Mouse (Mus musculus) kidney, postnatal 25 days (tissue): Measurements from ENCODE around the gene Foxc1.
A peak's percentile ranks its signal among the peaks of the same experiment; 100 is the strongest.

ENCODE experiments used
- DNase-seq, 2 experiments: peaks; one replicate each; pipeline ENCODE4 v3.0.0; 2021; ENCODE audit warnings: mixed read lengths in 2 of 2

Gene Foxc1

DNA sequence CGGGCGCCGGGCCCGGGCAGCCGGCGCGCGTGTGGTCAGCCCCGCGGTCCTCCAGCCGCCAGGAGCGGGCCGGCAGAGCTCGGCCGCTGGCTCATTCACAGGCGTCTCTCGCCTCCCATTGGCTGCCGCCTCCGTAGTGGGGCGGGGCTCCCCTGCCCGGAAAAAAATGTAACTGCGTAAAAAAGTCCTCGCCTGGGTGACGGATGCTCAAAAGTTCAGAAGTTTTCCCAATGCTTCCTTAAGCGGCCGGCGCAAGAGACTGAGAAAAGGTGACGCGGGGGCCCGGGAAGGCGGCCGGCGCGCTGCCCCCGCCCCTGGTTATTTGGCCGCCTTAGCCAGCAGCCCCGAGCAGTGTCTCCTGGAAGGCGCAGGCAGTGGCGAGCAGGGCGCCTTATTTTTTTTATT, at the start of gene Foxc1:
Gene Foxc1, plus strand, starts transcription at position 206 of the 405 bp plus-strand sequence.
- peak; percentile 90 to 95 for DNase-seq

DNA sequence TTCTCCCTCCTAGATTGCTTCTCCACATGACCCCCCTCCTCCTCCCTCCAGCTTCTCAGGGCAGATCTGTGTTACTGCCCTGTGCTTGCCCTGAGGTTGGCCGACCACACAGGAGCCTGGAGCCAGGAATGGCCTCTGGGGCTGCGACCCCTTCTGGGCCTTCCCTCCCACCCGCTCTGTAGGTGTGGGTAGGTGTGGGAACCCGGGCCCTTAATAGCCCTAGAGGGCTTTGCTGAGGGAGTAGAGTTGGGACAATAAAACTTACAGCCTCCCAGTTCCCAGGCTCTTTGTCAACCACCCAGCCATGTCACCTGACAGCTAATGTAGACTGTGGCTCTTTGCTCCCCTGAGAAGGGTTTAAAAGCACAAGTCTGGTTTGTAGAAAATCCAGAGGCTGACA, 46.0 kb upstream of the Foxc1 start:
- DNase-seq = no peak

DNA sequence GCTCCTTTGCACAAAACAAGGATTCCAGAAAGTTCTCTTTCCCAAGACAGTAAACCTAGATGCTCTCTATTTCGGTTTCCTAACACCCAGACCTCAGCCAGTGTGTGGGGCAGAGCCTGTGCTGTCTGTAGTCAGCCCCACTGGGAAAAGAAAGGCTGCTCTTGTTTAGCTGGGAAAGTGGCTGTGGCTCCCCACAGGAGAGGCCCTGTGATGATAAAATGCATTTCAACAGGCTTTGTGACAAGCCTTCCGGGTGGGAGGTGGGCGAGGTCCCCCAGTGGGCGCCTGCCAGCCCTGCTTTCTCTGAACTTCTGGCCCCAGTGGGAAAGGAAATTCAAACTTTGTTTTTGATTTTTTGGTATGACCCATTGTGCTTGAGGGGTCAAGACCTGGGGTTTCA, 45.4 kb upstream of the Foxc1 start:
- no peak for DNase-seq

DNA sequence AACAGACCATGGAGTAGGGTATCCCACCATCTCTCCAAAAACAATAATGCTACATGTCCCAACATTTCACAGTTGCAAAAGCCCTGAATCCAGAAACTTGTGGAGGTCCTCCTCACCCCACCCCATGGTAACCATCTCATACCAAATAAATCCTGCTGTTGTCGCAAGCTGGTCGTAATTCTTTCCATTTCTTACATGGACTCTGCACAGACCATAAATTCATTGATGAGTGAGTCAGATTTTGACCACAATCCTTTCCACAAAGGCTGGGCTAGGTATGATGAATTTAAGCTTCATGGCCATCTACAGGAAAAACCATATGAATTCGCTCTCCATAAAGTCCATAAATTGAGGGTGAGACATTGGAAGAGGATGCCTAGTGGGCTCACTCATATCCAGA, 42.0 kb upstream of the Foxc1 start:
- DNase-seq = no peak

DNA sequence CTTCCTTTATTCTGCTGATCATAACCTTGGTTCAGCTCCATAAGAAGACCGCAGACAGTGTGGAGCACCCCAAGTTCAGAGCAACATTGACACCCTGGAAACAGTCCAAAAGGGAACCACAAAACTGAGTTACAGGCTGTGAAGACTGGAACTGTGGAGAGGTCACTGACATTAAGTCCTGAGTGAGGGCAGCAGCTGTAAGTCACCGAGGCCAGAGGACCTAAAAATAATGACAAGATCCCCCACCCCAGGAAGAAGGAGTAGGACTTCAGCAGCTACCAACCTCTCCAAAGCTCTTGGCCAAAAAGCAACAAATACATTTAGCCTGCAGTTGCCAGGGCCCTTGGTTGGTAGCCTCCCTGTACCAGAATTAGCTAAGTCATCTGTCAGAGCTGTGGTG, 40.9 kb upstream of the Foxc1 start:
- DNase-seq = no peak

DNA sequence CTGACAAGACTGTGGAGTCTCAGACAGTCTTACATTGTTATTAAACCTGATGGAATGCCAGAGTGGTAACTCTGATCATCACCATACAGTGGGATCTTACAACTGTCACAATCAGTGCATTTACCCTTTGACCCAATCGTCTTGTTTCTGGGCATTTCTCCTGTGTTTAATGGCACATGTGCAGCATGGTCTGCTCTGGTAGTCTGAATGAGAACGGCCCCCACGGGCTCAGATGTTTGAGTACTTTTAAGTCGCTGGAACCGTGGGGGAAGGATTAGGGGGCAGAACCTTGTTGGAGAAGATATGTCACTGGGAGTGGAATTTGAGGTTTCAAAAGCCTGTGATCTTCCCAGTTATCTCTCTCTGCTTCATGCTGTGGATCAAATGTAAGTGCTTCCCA, 33.6 kb upstream of the Foxc1 start:
- no peak for DNase-seq

DNA sequence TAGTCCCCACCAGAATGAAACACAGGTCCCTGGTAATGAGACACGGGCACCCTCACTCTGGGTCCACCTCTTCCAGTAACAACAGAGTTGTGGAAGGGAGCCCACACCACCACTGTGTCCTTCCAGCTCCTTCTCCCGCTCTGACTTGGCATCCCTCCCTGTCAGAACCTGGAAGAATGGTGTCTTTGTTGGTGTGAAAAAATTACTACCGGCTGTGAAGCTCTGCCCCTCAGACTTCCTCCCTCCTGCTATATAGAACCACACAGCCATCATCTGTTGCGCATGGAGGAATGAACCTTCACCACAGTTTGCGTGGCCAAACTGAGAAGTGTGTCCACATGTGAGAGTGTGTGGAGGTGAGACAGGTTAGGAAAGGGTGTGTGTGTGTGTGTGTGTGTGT, 30.7 kb upstream of the Foxc1 start:
- no peak for DNase-seq

DNA sequence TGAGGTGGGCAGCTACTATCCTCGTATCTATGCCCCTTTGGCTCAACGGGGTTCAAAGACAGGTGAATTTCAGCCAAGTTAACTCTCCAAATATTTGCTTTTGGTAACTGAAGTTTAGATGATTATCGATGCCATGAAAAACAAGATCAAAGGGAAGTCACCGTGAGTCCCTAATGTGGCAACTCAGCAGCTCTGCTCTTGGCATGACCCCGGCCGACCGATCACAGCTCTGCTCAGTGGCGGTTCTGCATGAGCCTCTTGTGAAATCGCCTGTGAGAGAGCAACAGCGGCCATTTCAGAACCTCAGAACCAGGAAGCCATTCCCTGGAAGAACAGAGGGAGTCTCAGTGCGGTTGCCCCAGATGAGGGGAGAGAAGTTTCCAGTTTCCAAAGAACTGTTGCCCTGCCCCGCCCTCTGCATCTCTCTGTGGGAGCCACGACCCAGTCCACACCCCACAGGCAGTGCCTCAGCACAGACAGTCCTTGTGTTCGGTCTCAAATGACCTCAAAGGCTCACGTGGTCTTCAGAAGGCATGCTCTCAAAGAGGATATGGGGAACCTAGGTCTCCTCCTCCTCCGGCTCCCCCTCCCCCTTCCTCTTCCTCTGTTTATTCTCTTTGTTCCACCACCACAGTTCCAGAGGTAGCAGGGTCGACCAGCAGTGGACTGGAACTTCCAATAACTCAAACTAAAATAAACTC, 27.0 kb upstream of the Foxc1 start:
- no peak for DNase-seq

DNA sequence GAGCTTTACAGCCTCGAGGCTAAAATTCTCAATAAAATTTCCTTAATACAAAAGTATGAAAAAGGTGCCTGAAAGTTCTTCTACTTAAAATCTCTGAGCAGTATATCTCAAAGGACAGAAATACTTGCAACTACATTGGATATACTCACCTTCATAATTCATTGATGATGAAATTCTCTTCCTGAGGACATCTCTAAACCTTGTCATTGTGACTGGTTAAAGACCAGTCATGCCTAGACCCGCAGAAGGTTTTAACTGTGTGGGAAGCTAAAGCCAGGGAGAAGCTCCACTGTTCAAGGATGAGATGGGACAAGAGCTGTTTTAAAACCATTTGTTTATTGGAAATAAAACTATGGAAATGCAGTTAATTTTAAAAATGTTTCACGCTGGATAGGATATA, 26.1 kb upstream of the Foxc1 start:
- DNase-seq = no peak

DNA sequence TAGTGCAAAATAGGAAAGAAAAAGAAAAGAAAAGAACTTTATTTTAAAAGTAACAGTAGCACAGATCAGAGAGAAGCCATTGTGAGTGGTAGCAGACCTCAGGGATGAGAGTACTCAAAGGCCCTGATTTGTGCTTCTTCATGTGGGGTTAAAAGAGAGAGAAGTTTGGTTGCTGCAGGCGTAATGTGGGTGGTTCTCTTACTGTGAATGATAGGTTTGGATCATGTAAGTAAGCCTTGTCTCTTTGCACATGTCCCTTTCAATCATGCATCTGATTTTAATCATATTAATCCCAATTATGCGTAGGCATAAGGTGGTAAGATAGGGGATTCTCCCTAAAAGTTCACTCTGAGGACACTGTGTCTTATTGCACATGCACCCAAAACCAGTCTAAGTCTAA, 24.4 kb upstream of the Foxc1 start:
- no peak for DNase-seq

DNA sequence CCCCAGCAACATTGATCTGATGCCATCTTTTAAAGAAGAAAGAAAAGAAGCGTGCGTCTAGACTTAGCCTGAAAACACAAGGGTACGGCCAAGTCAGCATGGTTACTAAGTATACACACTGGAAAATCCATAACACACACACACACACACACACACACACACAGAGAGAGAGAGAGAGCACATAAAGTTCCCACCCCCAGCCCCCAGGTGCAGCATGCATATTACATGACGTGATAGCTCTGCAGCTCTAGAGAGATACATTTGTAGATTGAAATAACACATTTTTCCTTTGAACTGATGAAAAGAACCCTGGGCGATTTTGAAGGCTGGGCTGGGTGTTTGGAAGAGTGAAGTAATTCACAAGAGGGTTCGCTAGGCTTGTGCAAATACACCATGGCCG, 21.7 kb upstream of the Foxc1 start:
- no peak for DNase-seq

DNA sequence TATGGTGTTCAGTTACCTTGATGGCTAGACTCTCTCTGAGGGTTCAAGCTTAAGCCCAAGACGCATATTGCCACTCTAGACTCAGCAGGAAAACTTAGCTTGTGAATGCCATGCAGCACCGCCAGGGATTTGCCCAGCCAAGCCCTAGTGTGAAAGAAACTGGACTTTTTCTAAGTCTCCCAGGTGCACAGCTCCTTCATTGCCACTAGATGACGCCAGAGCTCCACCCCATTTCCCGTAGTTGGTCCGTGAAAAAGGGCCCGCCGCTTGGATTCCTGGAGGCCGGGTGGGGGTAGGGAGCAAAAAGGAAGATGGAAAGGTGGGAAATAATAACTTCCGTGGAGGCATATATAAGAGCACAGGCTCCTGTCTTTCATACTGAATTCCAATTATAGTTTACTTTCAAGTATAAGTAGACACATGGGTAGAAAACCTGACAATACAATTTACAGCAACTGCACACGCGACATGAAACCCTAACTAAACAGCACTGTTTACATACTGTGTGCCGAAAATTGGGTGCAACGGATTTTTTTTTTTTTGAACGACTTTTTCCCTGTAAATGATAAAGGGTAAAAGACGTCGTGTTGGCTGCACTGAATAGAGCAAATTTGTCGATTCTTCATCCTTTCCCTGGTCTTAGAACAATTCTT, 13.8 kb upstream of the Foxc1 start:
- DNase-seq = peak in 1 of 2 experiments; percentile 62

DNA sequence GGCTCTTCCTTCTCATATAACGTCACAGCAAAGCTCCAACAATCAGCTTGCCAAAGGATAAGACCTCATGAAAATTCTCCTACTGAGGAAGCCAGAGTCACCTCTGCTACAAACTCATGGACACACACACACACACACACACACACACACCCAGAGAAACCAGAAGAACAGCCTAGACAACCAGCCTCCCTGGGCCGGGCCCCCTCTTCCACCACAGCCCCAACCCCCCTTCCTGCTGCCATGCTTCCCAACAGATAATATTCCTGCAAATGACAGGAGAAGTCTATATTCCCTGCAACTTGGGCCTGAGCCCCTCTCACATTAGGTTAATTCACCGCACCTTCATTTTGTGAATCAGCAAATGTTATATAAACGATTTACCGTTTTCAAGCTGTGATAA, 13.3 kb upstream of the Foxc1 start:
- DNase-seq = no peak

DNA sequence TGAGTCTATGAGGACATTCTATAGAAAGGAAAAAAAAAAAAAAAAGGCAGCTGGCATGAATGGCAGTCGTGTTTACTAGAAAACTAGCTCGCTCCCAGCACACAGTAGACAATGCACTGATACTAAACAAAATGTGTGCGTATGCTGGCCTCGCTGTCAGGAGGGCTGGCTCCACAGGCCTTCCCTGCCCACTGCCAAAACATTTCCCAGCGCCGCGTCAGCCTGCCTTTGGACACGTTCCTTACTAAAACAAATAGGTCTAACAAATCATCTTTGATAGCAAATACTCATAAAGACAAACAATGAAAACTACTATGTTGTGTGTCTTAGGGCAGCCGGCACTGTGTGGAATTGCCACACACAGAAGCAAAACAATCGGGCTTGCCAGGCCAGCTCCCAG, 9.1 kb upstream of the Foxc1 start:
- no peak for DNase-seq

DNA sequence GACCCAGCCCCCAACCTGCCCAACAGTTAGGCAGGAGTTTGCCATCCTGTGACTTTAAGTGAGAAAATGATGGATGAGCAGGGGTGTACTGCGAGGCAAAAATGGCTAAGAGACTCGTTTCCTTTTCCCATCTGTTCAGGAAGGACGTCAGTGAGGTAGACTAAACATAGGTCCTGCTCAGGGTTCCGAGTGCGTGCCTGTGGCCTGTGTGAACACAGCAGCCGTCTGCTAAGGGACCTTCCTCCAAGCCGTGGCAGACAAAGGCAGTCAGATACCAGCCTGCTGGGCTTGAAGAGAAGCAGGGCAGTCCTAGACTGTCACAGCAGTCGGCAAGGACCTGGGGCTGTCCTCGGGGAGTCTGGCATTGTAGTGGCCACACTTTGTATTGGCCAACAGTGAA, 8.4 kb upstream of the Foxc1 start:
- no peak for DNase-seq

DNA sequence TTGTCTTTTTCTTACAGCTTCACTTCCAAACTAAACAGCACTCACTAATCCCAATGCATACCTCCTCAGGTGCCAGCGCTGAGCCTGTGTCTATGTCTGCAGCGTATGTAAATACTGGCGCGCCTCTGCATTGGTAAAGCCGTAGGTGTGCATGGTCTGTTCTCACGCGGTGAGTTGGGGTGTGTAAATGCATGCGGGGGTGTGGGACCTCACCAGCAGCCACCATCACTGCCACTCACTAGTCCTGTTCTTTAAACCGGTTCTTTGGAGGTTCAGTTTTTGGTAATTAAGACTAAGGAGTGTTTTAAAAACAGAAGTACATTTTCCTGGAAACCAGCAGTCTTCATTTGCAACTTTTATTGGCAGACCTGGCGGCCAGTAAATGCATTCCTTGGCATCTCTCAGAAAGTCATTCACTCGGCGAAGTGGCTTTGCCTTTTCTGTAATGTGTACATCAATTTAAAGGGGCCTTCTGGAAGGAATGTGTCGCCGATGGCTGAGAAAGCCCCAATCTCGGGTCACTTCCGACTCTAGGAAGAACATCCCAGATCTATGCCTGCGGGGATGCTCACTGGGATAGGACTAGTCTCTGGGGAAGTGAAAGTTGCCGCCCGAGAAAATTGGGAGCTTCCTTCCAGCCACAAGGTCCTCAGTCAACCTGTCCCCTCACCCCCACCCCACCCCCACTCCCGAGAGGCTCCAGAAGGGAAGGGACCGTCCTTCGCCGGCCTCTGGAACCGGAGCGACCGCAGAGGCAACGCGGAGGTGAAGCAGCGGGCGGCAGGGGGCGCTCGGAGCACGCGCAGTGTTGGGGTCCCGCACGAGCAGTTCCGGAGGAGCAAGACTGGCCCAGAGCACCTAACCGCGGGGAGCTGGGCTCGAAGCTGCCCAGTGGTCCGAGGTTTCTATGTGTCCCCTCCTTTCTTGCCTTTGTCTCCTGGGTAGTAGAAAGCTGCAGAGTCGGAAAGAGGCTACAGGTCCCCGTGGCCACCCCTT, 5.6 kb upstream of the Foxc1 start:
- DNase-seq = peak; percentile 89 to 92

DNA sequence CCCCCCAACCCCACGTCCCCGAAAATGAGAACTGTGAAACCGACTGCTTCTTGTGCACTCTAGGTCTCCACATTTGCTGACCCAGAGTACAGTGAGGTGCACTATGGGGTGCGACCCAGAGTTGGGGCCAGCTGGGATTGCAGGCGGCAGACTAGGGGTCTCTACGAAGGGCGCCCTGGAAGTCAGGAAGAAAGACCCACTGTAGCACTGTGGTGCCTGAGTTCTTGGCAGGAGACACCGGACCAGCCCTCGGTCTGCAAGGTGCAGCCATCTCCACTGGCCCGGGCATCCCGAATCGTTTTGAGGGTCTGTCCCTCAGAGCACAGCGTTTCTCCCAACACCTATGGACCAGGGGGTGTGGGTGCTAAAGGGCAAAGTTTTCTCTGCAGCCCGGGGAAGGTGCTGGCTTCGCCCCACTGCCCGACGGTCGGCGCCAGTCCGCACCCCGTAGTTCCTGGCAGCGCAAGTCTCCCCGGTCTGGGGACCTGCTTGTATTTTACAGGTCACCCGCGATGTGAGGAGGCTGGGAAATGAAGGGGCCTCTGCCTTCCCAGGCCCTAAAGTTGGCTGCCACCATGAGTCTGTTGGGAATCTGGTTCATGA, 4.6 kb upstream of the Foxc1 start:
- no peak for DNase-seq

DNA sequence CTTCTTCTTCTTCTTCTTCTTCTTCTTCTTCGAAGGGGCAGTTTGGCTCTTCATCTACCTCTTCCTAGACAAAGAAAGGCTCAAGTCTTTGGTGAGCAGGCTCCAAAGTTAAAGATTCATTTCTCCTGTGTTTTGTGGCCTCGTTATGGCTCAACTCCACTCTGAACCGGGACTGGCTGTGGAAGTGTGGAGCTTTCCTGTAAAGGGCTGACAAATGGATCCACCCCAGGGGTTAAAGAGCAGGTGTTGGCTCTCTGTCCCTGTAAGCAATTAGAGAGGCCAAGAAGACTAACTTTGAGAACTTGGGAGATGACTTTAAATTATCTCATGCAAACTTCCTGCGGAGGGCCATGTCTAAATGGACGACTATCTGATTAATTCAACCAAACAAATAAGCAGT, 4.0 kb upstream of the Foxc1 start:
- no peak for DNase-seq

DNA sequence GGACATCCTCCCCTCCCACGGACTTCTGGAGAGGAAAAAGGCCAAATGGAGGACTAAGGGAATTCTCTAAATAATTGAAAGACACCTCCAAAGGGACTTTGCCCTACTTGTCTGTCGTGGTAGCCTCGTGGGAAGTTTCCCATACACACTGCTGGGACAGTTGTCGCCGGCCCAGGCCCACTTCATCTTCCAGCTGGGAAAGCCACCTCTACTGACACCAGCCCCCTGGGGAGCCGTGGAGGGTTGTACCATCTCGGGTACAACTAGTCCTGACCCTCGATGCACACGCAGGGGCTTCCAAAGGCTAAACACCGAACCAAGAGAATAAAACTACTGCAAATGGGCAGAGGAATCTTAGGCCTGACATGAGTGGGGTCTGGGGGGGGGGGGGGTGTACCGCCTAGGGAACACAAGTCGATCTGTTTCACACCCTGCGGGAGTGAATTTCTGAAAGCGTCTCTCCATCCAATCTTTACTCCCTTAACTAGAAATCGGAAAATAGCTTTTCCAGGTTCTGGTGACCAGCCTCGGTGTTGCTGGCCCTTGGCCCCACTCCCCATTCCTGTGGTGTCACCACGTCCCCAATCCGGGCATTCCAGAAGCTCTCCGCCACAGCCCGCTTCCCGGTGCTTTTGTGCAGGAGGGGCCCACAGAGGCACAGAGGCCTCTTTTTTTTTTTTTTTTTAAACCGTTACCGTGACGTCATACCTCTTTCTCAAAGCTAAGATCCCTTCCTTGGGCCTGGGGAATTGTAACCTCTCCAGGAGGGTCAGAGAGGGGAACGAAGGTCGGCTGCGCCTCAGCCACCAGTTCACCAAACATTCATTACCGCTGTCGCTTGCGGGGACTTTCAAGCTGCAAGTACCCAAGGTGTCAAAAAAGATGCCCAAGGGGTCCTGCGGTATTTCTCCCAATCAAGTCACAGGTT, 3.0 kb upstream of the Foxc1 start:
- DNase-seq = no peak

DNA sequence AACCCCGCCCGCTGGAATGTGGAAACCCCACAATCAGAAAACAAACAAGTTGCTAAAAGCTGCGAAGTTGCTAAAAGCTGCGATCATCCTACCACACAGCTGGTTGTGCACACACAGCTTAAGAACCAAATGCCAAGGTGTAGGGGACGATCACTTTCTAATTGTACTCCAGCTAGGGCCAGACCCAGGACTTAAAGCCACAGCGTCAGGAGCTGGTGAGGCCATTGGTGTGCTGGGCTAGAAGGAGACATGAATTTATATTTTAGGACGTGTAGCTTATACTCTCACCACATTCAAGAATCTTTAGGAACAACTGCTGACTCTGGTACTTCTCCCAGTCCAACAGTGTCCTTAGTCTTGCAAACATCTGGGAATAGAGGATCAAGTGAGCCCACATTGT, 1.9 kb upstream of the Foxc1 start:
- no peak for DNase-seq

DNA sequence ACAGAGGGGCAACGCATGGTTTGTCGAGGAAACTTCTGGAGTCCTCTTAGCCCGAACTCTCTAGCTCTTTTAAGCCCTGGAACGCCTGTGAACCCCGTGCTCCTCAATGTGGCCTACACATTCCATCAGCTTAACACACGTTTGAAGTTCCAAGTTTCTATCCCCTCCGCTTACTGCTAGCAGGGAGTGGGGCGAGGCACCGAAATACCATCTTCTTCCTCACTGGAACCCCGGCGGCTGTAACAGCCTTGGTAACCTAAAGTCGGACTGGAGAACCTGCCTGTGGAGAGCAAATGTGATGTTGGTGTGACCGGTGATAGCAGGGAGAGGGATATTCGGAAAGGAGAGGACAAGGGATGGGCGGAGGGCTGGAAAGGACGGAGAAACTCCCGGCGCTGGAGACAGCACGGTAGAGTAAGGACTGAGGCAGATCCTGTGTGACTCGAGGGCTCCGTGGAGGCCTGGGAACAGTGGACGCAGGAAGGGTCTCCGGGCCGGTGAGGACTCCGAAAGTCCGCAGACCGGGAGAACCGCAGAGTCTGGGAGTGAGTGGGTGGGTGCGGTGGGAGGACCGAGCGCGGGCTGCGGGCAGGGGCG, 504 bp upstream of the Foxc1 start:
- no peak for DNase-seq
